Mouse (Mus musculus): ENCODE results near the gene Pkn3.
A peak's percentile ranks its signal among the peaks of the same experiment; 100 is the strongest.
"Not testable (repeated sequence)": the region's sequence is repeated elsewhere in the genome, so short reads cannot be mapped to it uniquely, and the experiment has no call there.

Gene Pkn3

GRCm38 (mm10) chr2:30095882-30096527, 18.5 kb downstream of the Pkn3 start:
- DNase-seq (ENCODE audit: low read depth, low spot score): no peak

GRCm38 (mm10) chr2:30100214-30100613, 22.7 kb downstream of the Pkn3 start:
- no peak for DNase-seq (ENCODE audit: low read depth, low spot score)

GRCm38 (mm10) chr2:30106364-30106763, 28.9 kb downstream of the Pkn3 start:
- no peak for DNase-seq (ENCODE audit: low read depth, low spot score)

- no peak for DNase-seq (ENCODE audit: low read depth, low spot score)
Observed at GRCm38 (mm10) chr2:30107646-30108045, 30.2 kb downstream of the Pkn3 start.

- DNase-seq (ENCODE audit: low read depth, low spot score): no peak
Observed at GRCm38 (mm10) chr2:30108260-30108659, 30.8 kb downstream of the Pkn3 start.

- DNase-seq (ENCODE audit: low read depth, low spot score): no peak
Observed at GRCm38 (mm10) chr2:30111500-30111899, 34.0 kb downstream of the Pkn3 start.

- no peak for DNase-seq (ENCODE audit: low read depth, low spot score)
Observed at GRCm38 (mm10) chr2:30112564-30112963, 35.1 kb downstream of the Pkn3 start.

- no peak for DNase-seq (ENCODE audit: low read depth, low spot score)
Observed at GRCm38 (mm10) chr2:30119641-30120051, 42.2 kb downstream of the Pkn3 start.

- DNase-seq (ENCODE audit: low read depth, low spot score): no peak
Observed at GRCm38 (mm10) chr2:30120269-30120668, 42.8 kb downstream of the Pkn3 start.

- DNase-seq (ENCODE audit: low read depth, low spot score): no peak
Observed at GRCm38 (mm10) chr2:30122766-30123165, 45.3 kb downstream of the Pkn3 start.

GRCm38 (mm10) chr2:30123729-30124471, 46.4 kb downstream of the Pkn3 start:
- DNase-seq (ENCODE audit: low read depth, low spot score): no peak

GRCm38 (mm10) chr2:30124472-30125274, 47.2 kb downstream of the Pkn3 start, which contains the start of gene Zer1:
TSS of gene Zer1 (minus strand) at chr2:30124585.
- peak; percentile 85 for DNase-seq (ENCODE audit: low read depth, low spot score)

- DNase-seq (ENCODE audit: low read depth, low spot score): no peak
Observed at GRCm38 (mm10) chr2:30128789-30129188, 51.3 kb downstream of the Pkn3 start.

GRCm38 (mm10) chr2:30130156-30130555, 52.7 kb downstream of the Pkn3 start:
- DNase-seq (ENCODE audit: low read depth, low spot score): no peak

GRCm38 (mm10) chr2:30131240-30131639, 53.8 kb downstream of the Pkn3 start:
- not testable (repeated sequence) for DNase-seq (ENCODE audit: low read depth, low spot score)

GRCm38 (mm10) chr2:30132801-30133612, 55.5 kb downstream of the Pkn3 start:
- DNase-seq (ENCODE audit: low read depth, low spot score): no peak

GRCm38 (mm10) chr2:30133613-30134377, 56.3 kb downstream of the Pkn3 start, which contains the start of gene Tbc1d13:
TSS of gene Tbc1d13 (plus strand) at chr2:30133746.
- peak; percentile 88 for DNase-seq (ENCODE audit: low read depth, low spot score)

GRCm38 (mm10) chr2:30134378-30134711, 56.9 kb downstream of the Pkn3 start:
- no peak for DNase-seq (ENCODE audit: low read depth, low spot score)

GRCm38 (mm10) chr2:30134928-30135620, 57.6 kb downstream of the Pkn3 start:
- DNase-seq (ENCODE audit: low read depth, low spot score): no peak

GRCm38 (mm10) chr2:30136458-30136857, 59.0 kb downstream of the Pkn3 start:
- no peak for DNase-seq (ENCODE audit: low read depth, low spot score)

All from retina, adult 2 months (tissue).